ENCODE assay signal across 22 mouse cellular contexts in the genomic region with DNA sequence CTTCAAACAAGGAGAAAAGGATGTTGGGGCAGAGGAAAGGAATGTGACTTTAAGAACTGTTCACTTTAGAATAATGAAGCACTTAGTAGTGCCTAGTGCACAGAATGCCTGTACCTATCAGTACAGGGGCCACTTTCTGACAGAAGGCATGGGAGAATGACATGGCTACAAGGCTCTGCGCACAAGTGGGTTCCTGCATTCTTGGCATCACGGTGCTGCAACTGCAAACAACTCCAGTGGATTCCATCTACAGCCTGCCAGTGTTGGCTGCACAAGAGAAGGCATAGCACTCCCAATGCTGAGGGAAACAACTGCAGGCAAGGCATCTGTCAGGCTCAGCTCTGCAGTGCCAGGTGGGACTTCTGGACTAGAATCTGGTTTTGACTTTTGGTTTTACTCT.
DNase-seq lines count a peak whose midpoint lies in the region; ATAC-seq and TF ChIP-seq lines count a peak whose summit lies in the region.
"Had no signal": no experiment of that assay in that cellular context is flagged by ENCODE, and none has a peak within 500 bp of the region (broad histone marks: within the 10 kb centered on the region; RNA-seq: fewer than 3 reads in every experiment).

No protein-coding gene starts in this region.

- H3K36me3 ChIP-seq in heart, embryonic 16.5 days (ENCODE audit: control insufficient read depth, insufficient read depth): no peaks in the 10 kb centered on the region
- H3K36me3 ChIP-seq in heart, embryonic 10.5 days: peaks cover 8% of the 10 kb centered on the region
- no peaks in the 10 kb centered on the region for H3K36me3 ChIP-seq in heart, adult 2 months (ENCODE audit: control insufficient read depth, insufficient read depth, low read length)
- no peaks in the 10 kb centered on the region for H3K36me3 ChIP-seq in lung, postnatal 0 days (ENCODE audit: insufficient read depth, low read length)

- no peak for TF ChIP-seq POLR2A in heart, adult 2 months (IDR thresholded peaks at IDR 0.05; ENCODE audit: insufficient read depth, low read depth, low read length)

- no peaks in the 10 kb centered on the region; the same call in 1 of the 2 replicates for H3K4me1 ChIP-seq in heart, embryonic 16.5 days (ENCODE audit: control insufficient read depth, insufficient read depth, low read length)
- no peaks in the 10 kb centered on the region for H3K4me1 ChIP-seq in heart, embryonic 10.5 days
- no peaks in the 10 kb centered on the region for H3K4me1 ChIP-seq in heart, adult 2 months (ENCODE audit: control insufficient read depth, insufficient read depth, low read length)
- H3K4me1 ChIP-seq in lung, postnatal 0 days (ENCODE audit: insufficient read depth, low read depth, low read length): no peaks in the 10 kb centered on the region
- H3K4me1 ChIP-seq: embryonic facial prominence, embryonic 13.5 days; embryonic facial prominence, embryonic 15.5 days; forebrain, embryonic 10.5 days; forebrain, embryonic 12.5 days had no signal

- no peak overlapping the region for H3K27ac ChIP-seq in heart, embryonic 16.5 days (ENCODE audit: low read length)
- no peak overlapping the region for H3K27ac ChIP-seq in heart, embryonic 10.5 days
- no peak overlapping the region for H3K27ac ChIP-seq in heart, adult 2 months
- H3K27ac ChIP-seq in lung, postnatal 0 days (ENCODE audit: low read length): no peak overlapping the region
- H3K27ac ChIP-seq: embryonic facial prominence, embryonic 13.5 days; embryonic facial prominence, embryonic 15.5 days; forebrain, embryonic 10.5 days; forebrain, embryonic 12.5 days had no signal

- 67% methylated on average over 2 of the region's 2 CpGs for WGBS in heart, embryonic 16.5 days
- WGBS in heart, embryonic 10.5 days: 70% methylated on average over 2 of the region's 2 CpGs
- 70% methylated on average over 2 of the region's 2 CpGs for WGBS in heart, adult 2 months
- 61% methylated on average over 2 of the region's 2 CpGs for WGBS in lung, postnatal 0 days

- H3K79me2 ChIP-seq in heart, adult 2 months (replicated peaks; ENCODE audit: control insufficient read depth, insufficient read depth, low read length): no peaks in the 10 kb centered on the region

- H3K9ac ChIP-seq in heart, embryonic 16.5 days (ENCODE audit: low read length): no peak overlapping the region
- no peak overlapping the region for H3K9ac ChIP-seq in heart, adult 2 months (ENCODE audit: low read depth, low read length)
- no peak overlapping the region for H3K9ac ChIP-seq in lung, postnatal 0 days (replicated peaks; ENCODE audit: low read depth)
- H3K9ac ChIP-seq: embryonic facial prominence, embryonic 13.5 days; embryonic facial prominence, embryonic 15.5 days; forebrain, embryonic 12.5 days had no signal

- no peak for TF ChIP-seq EP300 in heart, adult 2 months (IDR thresholded peaks at IDR 0.05; ENCODE audit: insufficient read depth, low read depth, low read length)
- TF ChIP-seq EP300 in lung, postnatal 0 days (IDR thresholded peaks at IDR 0.05): no peak

- DNase-seq in heart, embryonic 10.5 days (ENCODE audit: low spot score): no peak
- DNase-seq in heart, postnatal 10 days: peak; percentile 5
- DNase-seq in heart, adult 2 months: no peak
- DNase-seq in lung, postnatal 0 days (ENCODE audit: low spot score): peak; percentile 19
- DNase-seq in lung, postnatal 25 days (ENCODE audit: low spot score): no peak
- DNase-seq: adrenal gland, adult 2 months; adrenal gland, postnatal 10 days; adrenal gland, postnatal 25 days; cerebellum, adult 11 months; cerebellum, adult 18-20 months; cerebellum, adult 8-10 months; cerebellum, adult 9-11 months; cerebellum, postnatal 14 days; cerebellum, postnatal 36 days; embryo, embryonic 11 days had no signal

- H3K4me3 ChIP-seq in heart, embryonic 16.5 days (ENCODE audit: low read length): no peak overlapping the region
- no peak overlapping the region for H3K4me3 ChIP-seq in heart, embryonic 10.5 days
- H3K4me3 ChIP-seq in heart, adult 2 months: no peak overlapping the region
- no peak overlapping the region for H3K4me3 ChIP-seq in lung, postnatal 0 days (ENCODE audit: low read depth, low read length)
- H3K4me3 ChIP-seq: embryonic facial prominence, embryonic 13.5 days; embryonic facial prominence, embryonic 15.5 days; erythroblast, embryonic 14.5 days; forebrain, embryonic 10.5 days; forebrain, embryonic 12.5 days had no signal

- no peaks in the 10 kb centered on the region for H3K27me3 ChIP-seq in heart, embryonic 16.5 days (ENCODE audit: control insufficient read depth, insufficient read depth, low read length)
- no peaks in the 10 kb centered on the region for H3K27me3 ChIP-seq in heart, embryonic 10.5 days (ENCODE audit: insufficient read depth, poor library complexity, severe bottlenecking)
- H3K27me3 ChIP-seq in heart, adult 2 months (ENCODE audit: control insufficient read depth, insufficient read depth, low read length): no peaks in the 10 kb centered on the region
- H3K27me3 ChIP-seq in lung, postnatal 0 days (replicated peaks; ENCODE audit: insufficient read depth, low read length): no peaks in the 10 kb centered on the region
- H3K27me3 ChIP-seq: embryonic facial prominence, embryonic 13.5 days; embryonic facial prominence, embryonic 15.5 days; forebrain, embryonic 12.5 days had no signal

- no peak for TF ChIP-seq CTCF in heart, adult 2 months (IDR thresholded peaks at IDR 0.05)
- TF ChIP-seq CTCF in lung, postnatal 0 days (IDR thresholded peaks at IDR 0.05): no peak

- intact Hi-C loops in heart, postnatal 10 days (cut with DNase I): no loop called here
- intact Hi-C loops in heart, adult 2 months (cut with DNase I): no loop called here

- ATAC-seq in heart, embryonic 16.5 days (replicated peaks; ENCODE audit: extremely low read depth, insufficient read depth, low FRiP score): peak; percentile 65
- ATAC-seq in lung, postnatal 0 days: peak; percentile 88
- ATAC-seq: forebrain, embryonic 14.5 days had no signal

- H3K9me3 ChIP-seq in heart, embryonic 16.5 days (replicated peaks; ENCODE audit: control insufficient read depth, low read length): no peaks in the 10 kb centered on the region
- H3K9me3 ChIP-seq in heart, embryonic 10.5 days: no peaks in the 10 kb centered on the region
- H3K9me3 ChIP-seq in lung, postnatal 0 days (ENCODE audit: low read length): no peaks in the 10 kb centered on the region
- H3K9me3 ChIP-seq: embryonic facial prominence, embryonic 13.5 days; embryonic facial prominence, embryonic 15.5 days; forebrain, embryonic 10.5 days; forebrain, embryonic 12.5 days had no signal

- H3K4me2 ChIP-seq in heart, embryonic 16.5 days (ENCODE audit: low read depth, low read length): no peak overlapping the region
- no peak overlapping the region for H3K4me2 ChIP-seq in lung, postnatal 0 days (replicated peaks; ENCODE audit: low read depth, low read length)
- H3K4me2 ChIP-seq: embryonic facial prominence, embryonic 13.5 days; embryonic facial prominence, embryonic 15.5 days; forebrain, embryonic 12.5 days had no signal

Comparison
In these comparisons a context has a peak if more than half of its experiments do, and no peak if none do; other contexts are left out.
1. DNase-seq: peak in heart, postnatal 10 days (2 of 2) and lung, postnatal 0 days (single experiment); none in heart, embryonic 10.5 days (single experiment), heart, adult 2 months (0 of 2) and lung, postnatal 25 days (single experiment).